Mouse (Mus musculus) telencephalon, adult 2 months (tissue): ENCODE results near the gene Zfp488.
A peak's percentile ranks its signal among the peaks of the same experiment; 100 is the strongest.

Experiments used
- DNase-seq: peaks from one replicate; pipeline ENCODE4 v3.0.0-alpha.2; 2011; ENCODE audit warnings: low read depth, low spot score

The Zfp488 gene

GRCm38 (mm10) chr14:33978604-33979059 lies at the start of gene Zfp488:
TSS of gene Zfp488 (minus strand) at chr14:33978764.
- no peak for DNase-seq

GRCm38 (mm10) chr14:34026710-34027109 lies 48.1 kb upstream of the Zfp488 start:
- no peak for DNase-seq

- DNase-seq, result no peak
Measured at GRCm38 (mm10) chr14:34016938-34017337, 38.4 kb upstream of the Zfp488 start.

- DNase-seq, result no peak
Measured at GRCm38 (mm10) chr14:34016381-34016780, 37.8 kb upstream of the Zfp488 start, which contains the start of gene Gm5460. TSS of gene Gm5460 (plus strand) at chr14:34016758.

GRCm38 (mm10) chr14:34015063-34015462 lies 36.5 kb upstream of the Zfp488 start, which contains the start of gene Gm30083:
TSS of gene Gm30083 (minus strand) at chr14:34015182.
- DNase-seq, result no peak

GRCm38 (mm10) chr14:34002358-34002757 lies 23.8 kb upstream of the Zfp488 start:
- no peak for DNase-seq

GRCm38 (mm10) chr14:34001445-34001844 lies 22.9 kb upstream of the Zfp488 start:
- no peak for DNase-seq

GRCm38 (mm10) chr14:34000076-34000475 lies 21.5 kb upstream of the Zfp488 start:
- no peak for DNase-seq

- no peak for DNase-seq
Measured at GRCm38 (mm10) chr14:33997427-33997826, 18.9 kb upstream of the Zfp488 start.

- no peak for DNase-seq
Measured at GRCm38 (mm10) chr14:33993521-33994289, 15.1 kb upstream of the Zfp488 start.

GRCm38 (mm10) chr14:33993051-33993450 lies 14.5 kb upstream of the Zfp488 start:
- no peak for DNase-seq

GRCm38 (mm10) chr14:33991971-33992370 lies 13.4 kb upstream of the Zfp488 start:
- DNase-seq, result no peak

- no peak for DNase-seq
Measured at GRCm38 (mm10) chr14:33989201-33989600, 10.6 kb upstream of the Zfp488 start.

- no peak for DNase-seq
Measured at GRCm38 (mm10) chr14:33977748-33978147, 816 bp downstream of the Zfp488 start.

- DNase-seq, result peak; percentile 63
Measured at GRCm38 (mm10) chr14:33974752-33975151, 3.8 kb downstream of the Zfp488 start.

- DNase-seq, result no peak
Measured at GRCm38 (mm10) chr14:33972679-33973078, 5.9 kb downstream of the Zfp488 start.

- DNase-seq, result no peak
Measured at GRCm38 (mm10) chr14:33965675-33966074, 12.9 kb downstream of the Zfp488 start.

- no peak for DNase-seq
Measured at GRCm38 (mm10) chr14:33959341-33959740, 19.2 kb downstream of the Zfp488 start.

- no peak for DNase-seq
Measured at GRCm38 (mm10) chr14:33958841-33959240, 19.7 kb downstream of the Zfp488 start.

- peak; percentile 19 for DNase-seq
Measured at GRCm38 (mm10) chr14:33958186-33958585, 20.4 kb downstream of the Zfp488 start.

GRCm38 (mm10) chr14:33956055-33956454 lies 22.5 kb downstream of the Zfp488 start:
- DNase-seq, result no peak

- DNase-seq, result no peak
Measured at GRCm38 (mm10) chr14:33953761-33954160, 24.8 kb downstream of the Zfp488 start, which contains the start of gene Rbp3. TSS of gene Rbp3 (plus strand) at chr14:33954003.
